Mouse (Mus musculus) E14TG2a.4 (cell line): Measurements from ENCODE around the gene Tst.

ENCODE experiments used
- CTCF ChIP-seq: conservative IDR thresholded peaks from 2 replicates; pipeline ENCODE4 v1.5.1; 2014; ENCODE audit warnings: low read length
- NANOG ChIP-seq: IDR thresholded peaks from 2 replicates; pipeline ENCODE4 v1.6.1; 2014; ENCODE audit warnings: borderline replicate concordance, low read length, mixed read lengths

GRCm38 (mm10) chr15:78380741-78381140 lies 25.0 kb downstream of the Tst start:
- TF ChIP-seq CTCF (no peak), NANOG (no peak)
